Mouse (Mus musculus) naive thymus-derived CD4-positive, alpha-beta T cell, adult 2 months (primary cell): ENCODE data around the gene Slc24a2.

ENCODE experiments used
- DNase-seq: peaks from one replicate; pipeline ENCODE4 v3.0.0-alpha.2; 2011; ENCODE audit warnings: low read depth

Slc24a2 gene

GRCm38 (mm10) chr4:87115726-87116125 is 114.6 kb downstream of the Slc24a2 start:
- DNase-seq: no peak

GRCm38 (mm10) chr4:87109331-87110059 is 120.8 kb downstream of the Slc24a2 start:
- no peak for DNase-seq

- DNase-seq: no peak
These were observed 129.3 kb downstream of the Slc24a2 start for GRCm38 (mm10) chr4:87100936-87101335.

GRCm38 (mm10) chr4:87096186-87096585 is 134.1 kb downstream of the Slc24a2 start:
- DNase-seq: no peak

- no peak for DNase-seq
These were observed 136.7 kb downstream of the Slc24a2 start for GRCm38 (mm10) chr4:87093612-87094011.

- DNase-seq: no peak
These were observed 139.4 kb downstream of the Slc24a2 start for GRCm38 (mm10) chr4:87090841-87091240.

- DNase-seq: no peak
These were observed 141.6 kb downstream of the Slc24a2 start for GRCm38 (mm10) chr4:87088713-87089112.

- DNase-seq: no peak
These were observed 142.7 kb downstream of the Slc24a2 start for GRCm38 (mm10) chr4:87087597-87087996.

GRCm38 (mm10) chr4:87086933-87087577 is 143.2 kb downstream of the Slc24a2 start:
- no peak for DNase-seq

- no peak for DNase-seq
These were observed 149.0 kb downstream of the Slc24a2 start for GRCm38 (mm10) chr4:87081321-87081720.

- DNase-seq: no peak
These were observed 151.0 kb downstream of the Slc24a2 start for GRCm38 (mm10) chr4:87079305-87079704.

GRCm38 (mm10) chr4:87078726-87079125 is 151.6 kb downstream of the Slc24a2 start:
- DNase-seq: no peak

GRCm38 (mm10) chr4:87075761-87076160 is 154.5 kb downstream of the Slc24a2 start:
- DNase-seq: no peak

- DNase-seq: no peak
These were observed 162.2 kb downstream of the Slc24a2 start for GRCm38 (mm10) chr4:87068121-87068520.

GRCm38 (mm10) chr4:87065227-87065626 is 165.1 kb downstream of the Slc24a2 start:
- no peak for DNase-seq

- DNase-seq: no peak
These were observed 165.7 kb downstream of the Slc24a2 start for GRCm38 (mm10) chr4:87064561-87064960.

GRCm38 (mm10) chr4:87062771-87063253 is 167.5 kb downstream of the Slc24a2 start:
- no peak for DNase-seq

- no peak for DNase-seq
These were observed 168.6 kb downstream of the Slc24a2 start for GRCm38 (mm10) chr4:87061696-87062095.

- no peak for DNase-seq
These were observed 172.7 kb downstream of the Slc24a2 start for GRCm38 (mm10) chr4:87057572-87057971.

GRCm38 (mm10) chr4:87055768-87056167 is 174.5 kb downstream of the Slc24a2 start:
- DNase-seq: no peak

- DNase-seq: no peak
These were observed 177.4 kb downstream of the Slc24a2 start for GRCm38 (mm10) chr4:87052881-87053280.

- DNase-seq: no peak
These were observed 181.2 kb downstream of the Slc24a2 start for GRCm38 (mm10) chr4:87049061-87049460.

GRCm38 (mm10) chr4:87047131-87047530 is 183.1 kb downstream of the Slc24a2 start:
- no peak for DNase-seq
